Mouse (Mus musculus): ENCODE results near the gene Padi4. TPM values are rescaled to one million over a fixed set of nuclear protein-coding genes. Genes with fewer than 3 reads are reported as not detected.

The Padi4 gene
- polyA plus RNA-seq, 1 experiment, result 0.44 TPM

- no peak for TF ChIP-seq POLR2A (IDR thresholded peaks at IDR 0.05; ENCODE audit: low read depth, low read length)
- TF ChIP-seq CTCF (conservative IDR thresholded peaks at IDR 0.05; ENCODE audit: insufficient read depth, insufficient read length, low read depth, low read length), result no peak
- WGBS, result 86% methylated on average over 10 of the region's 10 CpGs
These were observed 1.8 kb upstream of the Padi4 start for GRCm38 (mm10) chr4:140775876-140776275.

GRCm38 (mm10) chr4:140774893-140775292, 857 bp upstream of the Padi4 start:
- Histone ChIP-seq H3K36me3 (ENCODE audit: control insufficient read depth, insufficient read depth, low read length) (no peaks in the 10 kb centered on the region), H3K4me3 (ENCODE audit: insufficient read depth, low read depth, low read length) (no peak overlapping the region), H3K27ac (ENCODE audit: insufficient read depth, low read depth, low read length) (no peak overlapping the region), H3K4me1 (ENCODE audit: control insufficient read depth, insufficient read depth, low read length) (no peaks in the 10 kb centered on the region; the same call in 1 of the 2 replicates), H3K27me3 (replicated peaks; ENCODE audit: control insufficient read depth, insufficient read depth, low read length) (no peaks in the 10 kb centered on the region)
- TF ChIP-seq POLR2A (IDR thresholded peaks at IDR 0.05; ENCODE audit: low read depth, low read length) (no peak), CTCF (conservative IDR thresholded peaks at IDR 0.05; ENCODE audit: insufficient read depth, insufficient read length, low read depth, low read length) (no peak)
- WGBS, result 84% methylated on average over 9 of the region's 9 CpGs
- no peak for DNase-seq

More at GRCm38 (mm10) chr4:140775876-140776275, 1.8 kb upstream of the Padi4 start:
- no peak overlapping the region for H3K27ac ChIP-seq (ENCODE audit: insufficient read depth, low read depth, low read length)
- no peaks in the 10 kb centered on the region for H3K27me3 ChIP-seq (replicated peaks; ENCODE audit: control insufficient read depth, insufficient read depth, low read length)
- H3K4me1 ChIP-seq (ENCODE audit: control insufficient read depth, insufficient read depth, low read length), result no peaks in the 10 kb centered on the region
- H3K36me3 ChIP-seq (ENCODE audit: control insufficient read depth, insufficient read depth, low read length), result no peaks in the 10 kb centered on the region
- H3K4me3 ChIP-seq (ENCODE audit: insufficient read depth, low read depth, low read length), result no peak overlapping the region
- DNase-seq, result no peak

- WGBS, result 11% methylated on average over 4 of the region's 4 CpGs
- Histone ChIP-seq H3K4me3 (ENCODE audit: insufficient read depth, low read depth, low read length) (no peak overlapping the region), H3K27me3 (replicated peaks; ENCODE audit: control insufficient read depth, insufficient read depth, low read length) (no peaks in the 10 kb centered on the region), H3K36me3 (ENCODE audit: control insufficient read depth, insufficient read depth, low read length) (no peaks in the 10 kb centered on the region), H3K4me1 (ENCODE audit: control insufficient read depth, insufficient read depth, low read length) (no peaks in the 10 kb centered on the region; the same call in 1 of the 2 replicates), H3K27ac (ENCODE audit: insufficient read depth, low read depth, low read length) (no peak overlapping the region)
- peak; percentile 11 for DNase-seq
- TF ChIP-seq CTCF (conservative IDR thresholded peaks at IDR 0.05; ENCODE audit: insufficient read depth, insufficient read length, low read depth, low read length) (no peak), POLR2A (IDR thresholded peaks at IDR 0.05; ENCODE audit: low read depth, low read length) (no peak)
These were observed 2.9 kb downstream of the Padi4 start for GRCm38 (mm10) chr4:140771091-140771490.

GRCm38 (mm10) chr4:140770433-140770832, 3.6 kb downstream of the Padi4 start:
- Histone ChIP-seq H3K27me3 (replicated peaks; ENCODE audit: control insufficient read depth, insufficient read depth, low read length) (no peaks in the 10 kb centered on the region), H3K4me3 (ENCODE audit: insufficient read depth, low read depth, low read length) (peak overlapping the region; percentile 61), H3K4me1 (ENCODE audit: control insufficient read depth, insufficient read depth, low read length) (no peaks in the 10 kb centered on the region; the same call in 1 of the 2 replicates), H3K27ac (ENCODE audit: insufficient read depth, low read depth, low read length) (no peak overlapping the region), H3K36me3 (ENCODE audit: control insufficient read depth, insufficient read depth, low read length) (no peaks in the 10 kb centered on the region)
- peak; percentile 32 for DNase-seq
- 7% methylated on average over 13 of the region's 13 CpGs for WGBS
- TF ChIP-seq CTCF (conservative IDR thresholded peaks at IDR 0.05; ENCODE audit: insufficient read depth, insufficient read length, low read depth, low read length) (no peak), POLR2A (IDR thresholded peaks at IDR 0.05; ENCODE audit: low read depth, low read length) (no peak)

- no peaks in the 10 kb centered on the region; the same call in 1 of the 2 replicates for H3K4me1 ChIP-seq (ENCODE audit: control insufficient read depth, insufficient read depth, low read length)
- no peak overlapping the region for H3K4me3 ChIP-seq (ENCODE audit: insufficient read depth, low read depth, low read length)
- no peak for TF ChIP-seq CTCF (conservative IDR thresholded peaks at IDR 0.05; ENCODE audit: insufficient read depth, insufficient read length, low read depth, low read length)
- TF ChIP-seq POLR2A (IDR thresholded peaks at IDR 0.05; ENCODE audit: low read depth, low read length), result no peak
- H3K27me3 ChIP-seq (replicated peaks; ENCODE audit: control insufficient read depth, insufficient read depth, low read length), result no peaks in the 10 kb centered on the region
- no peaks in the 10 kb centered on the region for H3K36me3 ChIP-seq (ENCODE audit: control insufficient read depth, insufficient read depth, low read length)
- no peak for DNase-seq
- 90% methylated on average over 5 of the region's 5 CpGs for WGBS
- no peak overlapping the region for H3K27ac ChIP-seq (ENCODE audit: insufficient read depth, low read depth, low read length)
These were observed 5.1 kb downstream of the Padi4 start for GRCm38 (mm10) chr4:140768973-140769372.

- Histone ChIP-seq H3K36me3 (ENCODE audit: control insufficient read depth, insufficient read depth, low read length) (no peaks in the 10 kb centered on the region), H3K4me3 (ENCODE audit: insufficient read depth, low read depth, low read length) (no peak overlapping the region), H3K27ac (ENCODE audit: insufficient read depth, low read depth, low read length) (no peak overlapping the region), H3K27me3 (replicated peaks; ENCODE audit: control insufficient read depth, insufficient read depth, low read length) (no peaks in the 10 kb centered on the region), H3K4me1 (ENCODE audit: control insufficient read depth, insufficient read depth, low read length) (no peaks in the 10 kb centered on the region; the same call in 1 of the 2 replicates)
- 78% methylated on average over 3 of the region's 3 CpGs for WGBS
- DNase-seq, result no peak
- no peak for TF ChIP-seq POLR2A (IDR thresholded peaks at IDR 0.05; ENCODE audit: low read depth, low read length)
- TF ChIP-seq CTCF (conservative IDR thresholded peaks at IDR 0.05; ENCODE audit: insufficient read depth, insufficient read length, low read depth, low read length), result no peak
These were observed 8.1 kb downstream of the Padi4 start for GRCm38 (mm10) chr4:140765936-140766335.

GRCm38 (mm10) chr4:140763158-140763557, 10.9 kb downstream of the Padi4 start:
- H3K27ac ChIP-seq (ENCODE audit: insufficient read depth, low read depth, low read length), result no peak overlapping the region
- no peak overlapping the region for H3K4me3 ChIP-seq (ENCODE audit: insufficient read depth, low read depth, low read length)
- TF ChIP-seq CTCF (conservative IDR thresholded peaks at IDR 0.05; ENCODE audit: insufficient read depth, insufficient read length, low read depth, low read length) (peak; percentile 71), POLR2A (IDR thresholded peaks at IDR 0.05; ENCODE audit: low read depth, low read length) (no peak)
- H3K36me3 ChIP-seq (ENCODE audit: control insufficient read depth, insufficient read depth, low read length), result no peaks in the 10 kb centered on the region
- DNase-seq, result peak; percentile 49
- H3K27me3 ChIP-seq (replicated peaks; ENCODE audit: control insufficient read depth, insufficient read depth, low read length), result no peaks in the 10 kb centered on the region
- WGBS, result 23% methylated on average over 9 of the region's 9 CpGs
- H3K4me1 ChIP-seq (ENCODE audit: control insufficient read depth, insufficient read depth, low read length), result no peaks in the 10 kb centered on the region

Data from kidney, adult 2 months (tissue).